Mouse (Mus musculus) embryonic facial prominence, embryonic 11.5 days (tissue): ENCODE results near the gene Rpl41. TPM values are rescaled to one million over a fixed set of nuclear protein-coding genes. Genes with fewer than 3 reads are reported as not detected.

Experiments
- ATAC-seq: fragments of 200-750 bp; cut with Nextera tagmentation; replicated peaks from 2 replicates; pipeline ENCODE4 v1.8.0; 2017; ENCODE audit warnings: low read depth; ENCODE audit not compliant: insufficient number of reproducible peaks, low FRiP score, low TSS enrichment
- DNase-seq: peaks from one replicate; pipeline ENCODE4 v3.0.0-alpha.2; 2015; ENCODE audit warnings: low spot score
- H3K27ac ChIP-seq: fragments of 300-500 bp; sonication (generic); replicated peaks from 2 replicates; pipeline ENCODE4 v1.5.1; 2014; ENCODE audit warnings: mild to moderate bottlenecking, low read depth, low read length, control low read depth
- H3K27me3 ChIP-seq: fragments of 300-500 bp; sonication (generic); 2 replicates; pipeline ENCODE4 v1.6.1; 2014; ENCODE audit warnings: mild to moderate bottlenecking, low read length, moderate library complexity, mixed read lengths; ENCODE audit not compliant: control insufficient read depth, insufficient read depth
- H3K36me3 ChIP-seq: fragments of 300-500 bp; sonication (generic); replicated peaks from 2 replicates; pipeline ENCODE4 v1.6.1; 2014; ENCODE audit warnings: low read depth, mild to moderate bottlenecking, low read length, moderate library complexity, mixed read lengths; ENCODE audit not compliant: control insufficient read depth, insufficient read depth
- H3K4me1 ChIP-seq: fragments of 300-500 bp; sonication (generic); 2 replicates; pipeline ENCODE4 v1.6.1; 2014; ENCODE audit warnings: low read length, mixed read lengths; ENCODE audit not compliant: control insufficient read depth, insufficient read depth
- H3K4me2 ChIP-seq: fragments of 300-500 bp; sonication (generic); 2 replicates; pipeline ENCODE4 v1.6.1; 2014; ENCODE audit warnings: low read depth, mild to moderate bottlenecking, control low read depth, low read length, moderate library complexity
- H3K4me3 ChIP-seq: fragments of 300-500 bp; sonication (generic); 2 replicates; pipeline ENCODE4 v1.5.1; 2014; ENCODE audit warnings: low read depth, low read length, control low read depth
- H3K9ac ChIP-seq: fragments of 300-500 bp; sonication (generic); replicated peaks from 2 replicates; pipeline ENCODE4 v1.6.1; 2014; ENCODE audit warnings: mild to moderate bottlenecking, control low read depth, low read length
- H3K9me3 ChIP-seq: fragments of 300-500 bp; sonication (generic); replicated peaks from 2 replicates; pipeline ENCODE4 v1.6.1; 2016; ENCODE audit warnings: mild to moderate bottlenecking, low read length, inconsistent platforms, mixed read lengths; ENCODE audit not compliant: control insufficient read depth
- WGBS: fragments of 180-500 bp; shearing (Covaris S2); extraction: QIAGEN DNeasy Blood & Tissue Kit; methylation state at CpG from one replicate; pipeline ENCODE4 v1.1.7; 2014; 5-methylcytosine and 5-hydroxymethylcytosine counted together
- polyA plus RNA-seq: library from polyadenylated mRNA; unstranded; fragments of >200 nt; fragmentation: Nextera tagmentation; extraction: Ambion mirVana; gene quantifications from 2 replicates; pipeline ENCODE4 v1.2.1, GENCODE M21; 2014

Gene Rpl41
- polyA plus RNA-seq, 1 experiment from 2014 or later: 3,098 TPM

DNA sequence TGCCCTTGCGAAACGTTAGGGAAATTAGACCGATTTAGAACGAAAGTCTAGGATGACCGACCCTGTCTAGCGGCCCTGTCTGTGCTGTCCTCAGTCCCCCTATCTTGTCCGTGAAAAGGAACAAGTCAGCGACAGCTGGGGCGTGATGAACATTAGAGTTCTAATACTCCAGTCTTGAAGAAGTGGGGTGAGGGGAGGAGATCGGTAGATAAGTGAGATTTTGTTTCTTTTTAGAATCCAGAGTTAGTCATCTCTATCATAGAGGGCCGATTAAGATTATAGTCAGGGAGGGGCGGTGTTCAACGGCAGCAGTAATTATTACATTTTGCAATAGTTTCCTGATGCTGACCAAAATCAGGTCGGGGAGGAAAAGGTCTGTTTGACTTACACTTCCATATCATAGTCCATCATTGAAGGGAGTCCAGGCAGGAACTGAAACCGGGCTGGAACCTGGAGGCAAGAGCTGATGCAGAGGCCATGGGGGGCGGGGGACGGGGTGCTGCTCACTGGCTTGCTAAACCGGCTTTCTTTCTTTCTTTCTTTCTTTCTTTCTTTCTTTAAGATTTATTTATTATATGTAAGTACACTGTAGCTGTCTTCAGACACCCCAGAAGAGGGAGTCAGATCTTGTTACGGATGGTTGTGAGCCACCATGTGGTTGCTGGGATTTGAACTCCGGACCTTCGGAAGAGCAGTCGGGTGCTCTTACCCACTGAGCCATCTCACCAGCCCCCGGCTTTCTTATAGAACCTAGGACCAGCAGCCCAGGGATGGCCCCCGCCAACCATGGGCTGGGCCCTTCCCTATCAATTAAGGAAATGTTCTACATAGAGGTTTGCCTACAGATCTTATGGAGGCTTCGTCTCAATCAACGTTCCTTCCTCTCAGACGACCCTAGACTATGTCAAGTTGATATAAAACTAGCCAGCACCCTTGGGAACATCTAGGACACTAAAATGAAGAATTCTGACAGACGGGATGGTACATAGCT is 22.4 kb downstream of the Rpl41 start:
- WGBS: 29% methylated on average over 28 of the region's 28 CpGs
- no peak for ATAC-seq
- no peak overlapping the region for H3K27ac ChIP-seq

GRCm38 (mm10) chr10:128525671-128526308 is 23.3 kb downstream of the Rpl41 start, which contains the start of gene Esyt1:
Gene Esyt1, minus strand, starts transcription at chr10:128525871.
- DNase-seq: peak; percentile 98
- Histone ChIP-seq H3K4me1 (no peaks in the 10 kb centered on the region), H3K4me2 (peak within 1 kb of the TSS; percentile 100), H3K27me3 (peaks cover 8% of the 10 kb centered on the region; the same call in 1 of the 2 replicates), H3K4me3 (peak within 1 kb of the TSS; percentile 66), H3K9ac (peak within 1 kb of the TSS; percentile 41), H3K36me3 (no peaks in the 10 kb centered on the region), H3K9me3 (no peaks in the 10 kb centered on the region), H3K27ac (no peak within 1 kb of the TSS)
- ATAC-seq: peak; percentile 95
- WGBS: under 1% methylated on average over 37 of the region's 37 CpGs

More for the DNA sequence above, 22.4 kb downstream of the Rpl41 start:
- no peak for DNase-seq
- peak overlapping the region; percentile 66 for H3K4me3 ChIP-seq
- peaks cover 8% of the 10 kb centered on the region; the same call in 1 of the 2 replicates for H3K27me3 ChIP-seq
- H3K4me1 ChIP-seq: no peaks in the 10 kb centered on the region
- H3K9me3 ChIP-seq: no peaks in the 10 kb centered on the region
- H3K9ac ChIP-seq: no peak overlapping the region
- H3K4me2 ChIP-seq: peak overlapping the region; percentile 100
- no peaks in the 10 kb centered on the region for H3K36me3 ChIP-seq

- no peaks in the 10 kb centered on the region for H3K9me3 ChIP-seq
- no peaks in the 10 kb centered on the region for H3K4me1 ChIP-seq
- H3K27me3 ChIP-seq: peaks cover 8% of the 10 kb centered on the region; the same call in 1 of the 2 replicates
- H3K4me2 ChIP-seq: peak overlapping the region; percentile 100
- DNase-seq (peak; percentile 69), ATAC-seq (peak; percentile 44)
- H3K4me3 ChIP-seq: peak overlapping the region; percentile 66
- no peaks in the 10 kb centered on the region for H3K36me3 ChIP-seq
- H3K27ac ChIP-seq: no peak overlapping the region
- WGBS: under 1% methylated on average over 56 of the region's 58 CpGs
- H3K9ac ChIP-seq: peak overlapping the region; percentile 41
Measured at GRCm38 (mm10) chr10:128524732-128525662, 24.1 kb downstream of the Rpl41 start.

- Histone ChIP-seq H3K9me3 (no peaks in the 10 kb centered on the region), H3K27ac (no peak overlapping the region), H3K9ac (peak overlapping the region; percentile 41; the same call in 1 of the 2 replicates), H3K4me1 (no peaks in the 10 kb centered on the region), H3K36me3 (no peaks in the 10 kb centered on the region), H3K4me2 (peak overlapping the region; percentile 100), H3K27me3 (peaks cover 8% of the 10 kb centered on the region; the same call in 1 of the 2 replicates), H3K4me3 (peak overlapping the region; percentile 66)
- DNase-seq (peak; percentile 26), ATAC-seq (no peak)
- WGBS: 6% methylated on average over 11 of the region's 11 CpGs
Measured at GRCm38 (mm10) chr10:128524111-128524731, 24.9 kb downstream of the Rpl41 start.

GRCm38 (mm10) chr10:128522351-128522750 is 26.8 kb downstream of the Rpl41 start:
- ATAC-seq (no peak), DNase-seq (no peak)
- WGBS: 71% methylated on average over 6 of the region's 6 CpGs
- Histone ChIP-seq H3K9ac (no peak overlapping the region), H3K9me3 (no peaks in the 10 kb centered on the region), H3K27me3 (peaks cover 10% of the 10 kb centered on the region), H3K36me3 (no peaks in the 10 kb centered on the region), H3K4me1 (no peaks in the 10 kb centered on the region), H3K27ac (no peak overlapping the region), H3K4me3 (no peak overlapping the region), H3K4me2 (no peak overlapping the region)

GRCm38 (mm10) chr10:128520591-128520990 is 28.5 kb downstream of the Rpl41 start:
- Histone ChIP-seq H3K36me3 (no peaks in the 10 kb centered on the region), H3K4me2 (no peak overlapping the region), H3K27ac (no peak overlapping the region), H3K27me3 (peaks cover 25% of the 10 kb centered on the region), H3K9me3 (no peaks in the 10 kb centered on the region), H3K9ac (no peak overlapping the region), H3K4me3 (no peak overlapping the region), H3K4me1 (no peaks in the 10 kb centered on the region; the same call in 1 of the 2 replicates)
- no peak for ATAC-seq
- 84% methylated on average over 16 of the region's 16 CpGs for WGBS
- no peak for DNase-seq

- no peak overlapping the region for H3K4me2 ChIP-seq
- H3K27ac ChIP-seq: no peak overlapping the region
- no peak overlapping the region for H3K4me3 ChIP-seq
- peaks cover 22% of the 10 kb centered on the region for H3K27me3 ChIP-seq
- H3K36me3 ChIP-seq: no peaks in the 10 kb centered on the region
- DNase-seq (no peak), ATAC-seq (no peak)
- H3K9ac ChIP-seq: no peak overlapping the region
- H3K9me3 ChIP-seq: no peaks in the 10 kb centered on the region
- 60% methylated on average over 7 of the region's 7 CpGs for WGBS
- no peaks in the 10 kb centered on the region; the same call in 1 of the 2 replicates for H3K4me1 ChIP-seq
Measured at GRCm38 (mm10) chr10:128518833-128519232, 30.3 kb downstream of the Rpl41 start.
